Mouse (Mus musculus) kidney, embryonic 16.5 days (tissue): ENCODE measurements around the gene Tbx18. TPM values are rescaled to one million over a fixed set of nuclear protein-coding genes. Genes with fewer than 3 reads are reported as not detected.

Experiments used
- ATAC-seq: fragments of 200-750 bp; cut with Nextera tagmentation; 2 replicates; pipeline ENCODE4 v1.8.0; 2017; ENCODE audit warnings: moderate TSS enrichment; ENCODE audit not compliant: low FRiP score, low TSS enrichment
- H3K27ac ChIP-seq: fragments of 300-500 bp; sonication (generic); 2 replicates; pipeline ENCODE4 v1.5.1; 2014; ENCODE audit warnings: low read length
- H3K27me3 ChIP-seq: fragments of 300-500 bp; sonication (generic); 2 replicates; pipeline ENCODE4 v1.6.1; 2014; ENCODE audit warnings: low read length, control low read depth, mixed read lengths; ENCODE audit not compliant: insufficient read depth
- H3K36me3 ChIP-seq: fragments of 300-500 bp; sonication (generic); 2 replicates; pipeline ENCODE4 v1.6.1; 2014; ENCODE audit warnings: low read length, control low read depth, mixed read lengths; ENCODE audit not compliant: insufficient read depth
- H3K4me1 ChIP-seq: fragments of 300-500 bp; sonication (generic); 2 replicates; pipeline ENCODE4 v1.6.1; 2014; ENCODE audit warnings: low read length, control low read depth, mixed read lengths; ENCODE audit not compliant: insufficient read depth
- H3K4me2 ChIP-seq: fragments of 300-500 bp; sonication (generic); replicated peaks from 2 replicates; pipeline ENCODE4 v1.6.1; 2014; ENCODE audit warnings: low read depth, low read length
- H3K4me3 ChIP-seq: fragments of 300-500 bp; sonication (generic); 2 replicates; pipeline ENCODE4 v1.5.1; 2014; ENCODE audit warnings: mild to moderate bottlenecking, low read length
- H3K9ac ChIP-seq: fragments of 300-500 bp; sonication (generic); replicated peaks from 2 replicates; pipeline ENCODE4 v1.6.1; 2014; ENCODE audit warnings: low read length
- H3K9me3 ChIP-seq: fragments of 300-500 bp; sonication (generic); 2 replicates; pipeline ENCODE4 v1.6.1; 2016; ENCODE audit warnings: low read length, control low read depth
- WGBS: fragments of 180-500 bp; shearing (Covaris S2); extraction: QIAGEN DNeasy Blood & Tissue Kit; methylation state at CpG from one replicate; pipeline ENCODE4 v1.1.7; 2014; 5-methylcytosine and 5-hydroxymethylcytosine counted together
- polyA plus RNA-seq: library from polyadenylated mRNA; unstranded; fragments of >200 nt; fragmentation: Nextera tagmentation; extraction: Ambion mirVana; gene quantifications from 2 replicates; pipeline ENCODE4 v1.2.1, GENCODE M21; 2015

The Tbx18 gene
- polyA plus RNA-seq = 1.9 and 2.1 TPM in 2 replicates

DNA sequence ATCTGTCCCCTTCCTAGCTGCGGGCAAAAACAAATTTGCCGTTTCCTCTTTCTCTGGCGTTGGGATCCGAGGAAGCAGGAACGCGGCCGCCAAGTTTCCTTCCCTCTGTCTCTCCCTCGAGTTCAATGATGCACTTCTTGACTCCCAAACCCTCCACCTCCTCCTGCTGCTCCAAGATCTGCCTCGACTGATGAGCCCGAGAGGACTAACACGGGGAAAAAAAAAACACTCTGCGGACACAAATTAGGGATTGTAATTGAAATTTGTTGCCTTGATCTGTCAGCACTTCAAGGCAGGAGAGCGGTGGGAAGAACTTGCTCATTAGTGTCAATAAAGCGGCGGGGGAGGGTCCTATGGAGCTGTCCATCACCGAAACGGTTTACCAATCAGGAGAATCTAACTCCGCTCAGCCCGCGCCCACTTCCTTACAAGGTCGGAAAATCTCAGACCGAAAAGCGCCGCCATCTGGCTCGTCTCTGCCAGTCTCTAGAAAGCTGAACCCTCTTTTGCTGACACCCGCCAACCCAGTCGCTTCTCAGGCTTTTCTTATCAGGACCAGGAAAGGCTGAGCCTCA lies at the start of gene Tbx18:
TSS of gene Tbx18 (minus strand) at position 300 of the 575 bp plus-strand sequence.
- Histone ChIP-seq H3K27ac (no peak within 1 kb of the TSS), H3K4me1 (peaks cover 19% of the 10 kb centered on the region), H3K4me3 (peak within 1 kb of the TSS; percentile 56), H3K4me2 (peak within 1 kb of the TSS; percentile 65), H3K36me3 (no peaks in the 10 kb centered on the region), H3K9ac (peak within 1 kb of the TSS; percentile 69), H3K27me3 (peaks cover 74% of the 10 kb centered on the region), H3K9me3 (no peaks in the 10 kb centered on the region)
- ATAC-seq = peak; percentile 78
- under 1% methylated on average over 27 of the region's 27 CpGs for WGBS

DNA sequence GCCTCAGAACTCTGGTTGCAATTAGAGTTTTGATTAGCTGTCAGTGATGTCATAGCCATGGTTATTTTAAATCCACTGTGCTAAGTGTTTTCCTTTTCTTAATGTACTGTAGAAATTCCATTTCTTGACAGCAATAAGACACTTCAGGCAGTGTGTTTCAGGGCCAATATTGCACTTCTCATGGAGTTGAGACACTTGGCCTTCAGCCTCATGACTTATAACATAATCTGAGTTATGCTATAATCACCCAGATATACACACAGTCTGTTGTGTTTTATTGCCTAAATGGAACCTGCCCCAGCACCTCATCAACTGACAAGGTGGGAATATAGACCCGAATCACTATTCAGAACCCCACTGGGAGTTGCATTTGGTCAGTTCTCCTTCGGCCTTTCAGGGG lies 42.9 kb upstream of the Tbx18 start:
- ATAC-seq = no peak

GRCm38 (mm10) chr9:87755621-87756020 lies 24.6 kb upstream of the Tbx18 start:
- no peaks in the 10 kb centered on the region for H3K36me3 ChIP-seq
- no peaks in the 10 kb centered on the region for H3K27me3 ChIP-seq
- 58% methylated on average over 4 of the region's 4 CpGs for WGBS
- H3K9me3 ChIP-seq = no peaks in the 10 kb centered on the region
- H3K27ac ChIP-seq = no peak overlapping the region
- H3K4me3 ChIP-seq = no peak overlapping the region
- H3K4me1 ChIP-seq = no peaks in the 10 kb centered on the region
- no peak for ATAC-seq
- H3K4me2 ChIP-seq = no peak overlapping the region
- no peak overlapping the region for H3K9ac ChIP-seq

More for the DNA sequence above, 42.9 kb upstream of the Tbx18 start:
- 57% methylated on average over 2 of the region's 2 CpGs for WGBS
- no peaks in the 10 kb centered on the region for H3K4me1 ChIP-seq
- no peak overlapping the region for H3K27ac ChIP-seq
- H3K9me3 ChIP-seq = no peaks in the 10 kb centered on the region
- H3K9ac ChIP-seq = no peak overlapping the region
- no peaks in the 10 kb centered on the region for H3K36me3 ChIP-seq
- H3K4me3 ChIP-seq = no peak overlapping the region
- H3K4me2 ChIP-seq = no peak overlapping the region
- no peaks in the 10 kb centered on the region for H3K27me3 ChIP-seq

GRCm38 (mm10) chr9:87741599-87741998 lies 10.5 kb upstream of the Tbx18 start:
- H3K27ac ChIP-seq = no peak overlapping the region
- peaks cover 61% of the 10 kb centered on the region for H3K27me3 ChIP-seq
- H3K4me1 ChIP-seq = peaks cover 12% of the 10 kb centered on the region; the same call in 1 of the 2 replicates
- H3K9ac ChIP-seq = no peak overlapping the region
- WGBS = 77% methylated on average over 8 of the region's 8 CpGs
- H3K4me2 ChIP-seq = no peak overlapping the region
- ATAC-seq = no peak
- no peaks in the 10 kb centered on the region for H3K9me3 ChIP-seq
- no peak overlapping the region for H3K4me3 ChIP-seq
- no peaks in the 10 kb centered on the region for H3K36me3 ChIP-seq

GRCm38 (mm10) chr9:87740667-87741066 lies 9.6 kb upstream of the Tbx18 start:
- peak overlapping the region; percentile 26 for H3K4me3 ChIP-seq
- ATAC-seq = peak; percentile 80
- H3K27ac ChIP-seq = no peak overlapping the region
- whole genome bisulfite sequencing = 2% methylated on average over 11 of the region's 11 CpGs
- H3K9ac ChIP-seq = no peak overlapping the region
- peaks cover 70% of the 10 kb centered on the region for H3K27me3 ChIP-seq
- no peaks in the 10 kb centered on the region for H3K9me3 ChIP-seq
- H3K4me2 ChIP-seq = peak overlapping the region; percentile 37
- H3K36me3 ChIP-seq = no peaks in the 10 kb centered on the region
- H3K4me1 ChIP-seq = peaks cover 12% of the 10 kb centered on the region; the same call in 1 of the 2 replicates

- 3% methylated on average over 20 of the region's 20 CpGs for WGBS
- ATAC-seq = peak; percentile 52
Observed at GRCm38 (mm10) chr9:87740241-87740645, 9.2 kb upstream of the Tbx18 start.

DNA sequence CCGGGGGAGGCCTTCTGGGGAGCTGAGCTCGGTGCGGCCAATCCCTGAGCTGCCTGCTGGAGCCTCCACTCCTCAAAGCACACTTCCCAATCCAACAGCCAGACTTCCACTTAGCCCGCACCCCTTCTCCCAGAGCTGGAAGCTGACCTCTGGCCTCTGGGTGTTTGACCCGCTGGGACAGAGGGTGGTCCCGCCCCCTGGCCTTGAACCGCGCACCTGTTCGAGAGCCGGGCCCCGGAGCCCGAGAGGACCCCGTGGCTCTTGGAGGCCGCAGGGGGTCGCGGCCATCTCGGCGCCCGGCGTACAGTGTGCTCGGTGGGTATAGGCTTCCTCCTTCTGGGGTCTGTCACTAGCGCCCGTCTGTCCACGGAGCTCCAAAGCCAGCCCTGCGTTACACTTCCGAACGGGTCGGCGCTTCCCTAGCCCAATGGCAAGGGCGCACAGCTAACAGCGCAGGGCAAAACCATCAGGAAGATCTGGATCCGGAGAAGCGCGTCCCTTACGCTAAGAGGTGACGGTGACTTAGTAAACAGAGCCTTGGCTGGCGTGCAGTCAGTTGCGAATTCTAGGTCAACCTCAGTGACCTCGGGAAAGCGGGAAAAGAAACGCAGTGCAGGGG lies 8.6 kb upstream of the Tbx18 start:
- peaks cover 12% of the 10 kb centered on the region; the same call in 1 of the 2 replicates for H3K4me1 ChIP-seq
- under 1% methylated on average over 41 of the region's 41 CpGs for WGBS
- peak overlapping the region; percentile 26 for H3K4me3 ChIP-seq
- no peaks in the 10 kb centered on the region for H3K36me3 ChIP-seq
- H3K4me2 ChIP-seq = peak overlapping the region; percentile 37
- ATAC-seq = peak; percentile 57; the same call in 1 of the 2 replicates
- peaks cover 80% of the 10 kb centered on the region for H3K27me3 ChIP-seq
- H3K9me3 ChIP-seq = no peaks in the 10 kb centered on the region
- no peak overlapping the region for H3K9ac ChIP-seq
- no peak overlapping the region for H3K27ac ChIP-seq

More at GRCm38 (mm10) chr9:87740241-87740645, 9.2 kb upstream of the Tbx18 start:
- no peaks in the 10 kb centered on the region for H3K36me3 ChIP-seq
- peak overlapping the region; percentile 26 for H3K4me3 ChIP-seq
- H3K27me3 ChIP-seq = peaks cover 74% of the 10 kb centered on the region
- no peak overlapping the region for H3K9ac ChIP-seq
- peaks cover 12% of the 10 kb centered on the region; the same call in 1 of the 2 replicates for H3K4me1 ChIP-seq
- H3K4me2 ChIP-seq = peak overlapping the region; percentile 37
- no peak overlapping the region for H3K27ac ChIP-seq
- H3K9me3 ChIP-seq = no peaks in the 10 kb centered on the region

- no peak overlapping the region for H3K27ac ChIP-seq
- no peaks in the 10 kb centered on the region for H3K9me3 ChIP-seq
- H3K4me3 ChIP-seq = peak overlapping the region; percentile 26
- peak overlapping the region; percentile 37 for H3K4me2 ChIP-seq
- WGBS = under 1% methylated on average over 39 of the region's 39 CpGs
- H3K4me1 ChIP-seq = peaks cover 12% of the 10 kb centered on the region; the same call in 1 of the 2 replicates
- no peak overlapping the region for H3K9ac ChIP-seq
- no peak for ATAC-seq
- H3K27me3 ChIP-seq = peaks cover 87% of the 10 kb centered on the region
- no peaks in the 10 kb centered on the region for H3K36me3 ChIP-seq
Observed at GRCm38 (mm10) chr9:87738766-87739542, 7.9 kb upstream of the Tbx18 start.

DNA sequence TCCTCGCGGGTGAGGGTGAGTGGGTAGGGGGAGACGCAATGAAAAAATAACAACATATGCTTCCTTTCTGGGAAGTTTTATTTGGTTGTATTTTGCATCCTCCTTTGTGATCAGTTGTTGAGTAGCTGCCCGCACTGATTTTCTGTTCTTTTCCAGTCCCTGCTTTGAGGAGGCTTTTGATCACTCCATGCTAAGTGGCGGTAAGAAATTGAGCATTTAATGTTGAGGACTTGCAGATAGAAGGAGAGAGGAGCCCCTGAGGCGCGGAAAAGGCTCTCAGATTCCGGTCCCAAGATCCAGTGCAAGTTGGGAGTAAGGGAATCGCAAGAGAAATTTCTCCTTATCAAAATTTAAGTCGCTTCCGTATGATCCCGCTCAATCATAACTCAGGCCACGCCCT lies 7.1 kb upstream of the Tbx18 start:
- ATAC-seq = no peak
- under 1% methylated on average over 13 of the region's 13 CpGs for WGBS
- peaks cover 92% of the 10 kb centered on the region for H3K27me3 ChIP-seq
- no peak overlapping the region for H3K9ac ChIP-seq
- H3K27ac ChIP-seq = no peak overlapping the region
- H3K4me2 ChIP-seq = no peak overlapping the region
- H3K36me3 ChIP-seq = no peaks in the 10 kb centered on the region
- H3K9me3 ChIP-seq = no peaks in the 10 kb centered on the region
- H3K4me3 ChIP-seq = no peak overlapping the region
- peaks cover 12% of the 10 kb centered on the region; the same call in 1 of the 2 replicates for H3K4me1 ChIP-seq
